Mouse (Mus musculus) lung, adult 18-20 months (tissue): ENCODE results near the gene Wdr20.

Experiments used
- DNase-seq, 2 experiments: peaks; one replicate each; pipeline ENCODE4 v3.0.0; 2022; ENCODE audit warnings: mixed read lengths in 2 of 2

Gene Wdr20

DNA sequence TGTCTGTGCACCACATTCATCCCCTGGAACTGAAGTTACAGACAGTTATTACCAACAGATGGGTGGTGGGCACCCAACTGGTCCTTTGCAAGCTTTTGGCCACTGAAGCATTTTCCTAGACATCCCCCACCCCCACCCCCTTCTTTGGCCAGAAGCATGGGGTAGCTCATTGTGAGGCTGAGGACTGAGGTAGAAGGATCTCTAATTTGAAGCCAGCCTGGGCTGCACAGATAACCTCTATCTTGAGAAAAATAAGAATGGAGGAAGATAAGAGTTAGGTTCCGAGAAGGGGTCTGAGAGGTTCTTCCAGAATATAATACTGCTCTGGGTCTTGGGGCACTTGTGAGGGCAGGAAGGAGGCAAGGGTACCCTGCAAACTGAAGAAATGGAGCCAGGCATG, 44.5 kb downstream of the Wdr20 start:
- no peak for DNase-seq

DNA sequence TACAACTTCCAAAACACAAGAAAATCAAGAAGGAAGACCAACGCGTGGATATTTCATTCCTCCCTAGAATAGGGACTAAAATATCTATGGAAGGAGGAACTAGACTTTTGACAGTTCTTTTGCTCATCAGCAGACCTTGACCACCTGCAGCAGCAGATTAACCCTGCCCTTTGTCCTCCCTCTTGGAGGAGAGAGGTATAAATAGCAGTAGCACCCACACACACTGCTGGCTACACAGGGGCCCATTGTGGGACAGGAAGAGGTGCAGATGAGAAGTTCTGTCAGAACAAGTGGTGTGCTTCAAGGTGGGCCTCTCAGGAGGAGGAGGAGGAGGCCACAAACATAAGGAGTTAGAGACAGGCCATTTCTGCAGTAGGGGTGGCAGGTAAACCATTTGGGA, 46.5 kb downstream of the Wdr20 start:
- no peak for DNase-seq

DNA sequence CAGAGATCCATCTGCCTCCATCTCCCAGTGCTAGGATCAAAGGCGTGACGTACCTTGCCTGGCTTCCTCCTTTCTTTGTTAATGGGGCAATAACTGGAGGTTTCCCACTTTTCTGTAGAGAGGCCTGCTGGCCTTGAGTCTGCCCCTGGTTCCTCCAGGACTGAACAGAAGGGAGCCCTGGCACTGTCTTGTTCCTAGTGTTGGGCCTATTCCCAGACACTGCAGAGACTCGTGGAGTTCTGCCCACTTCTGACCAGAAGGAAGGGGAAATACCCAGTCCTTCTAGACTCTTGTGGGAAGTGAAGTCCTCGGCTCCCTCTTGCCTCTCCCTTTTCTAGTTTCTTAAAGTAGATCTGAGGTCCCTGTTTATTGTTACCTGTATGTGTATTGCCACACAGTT, 48.5 kb downstream of the Wdr20 start:
- no peak for DNase-seq

DNA sequence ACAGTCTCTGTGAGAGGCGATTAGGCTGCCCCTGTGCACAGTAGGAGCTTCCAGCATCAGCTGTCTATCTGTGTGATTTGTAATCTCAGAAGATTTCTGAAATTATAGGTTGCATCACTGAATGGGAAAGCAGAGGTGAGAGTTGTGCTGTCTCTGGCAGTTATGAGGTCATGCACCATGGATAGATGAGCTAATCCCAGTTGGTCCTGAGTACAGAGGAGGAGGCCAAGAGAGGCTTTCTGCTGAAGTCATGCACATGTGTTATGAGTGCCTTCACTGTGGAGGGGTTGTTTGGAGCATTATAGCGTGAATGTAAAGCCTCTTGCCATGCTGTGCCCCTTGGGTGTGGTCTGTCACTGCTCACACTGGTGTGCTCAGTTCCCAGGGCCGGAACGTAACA, 52.8 kb downstream of the Wdr20 start:
- DNase-seq: no peak

DNA sequence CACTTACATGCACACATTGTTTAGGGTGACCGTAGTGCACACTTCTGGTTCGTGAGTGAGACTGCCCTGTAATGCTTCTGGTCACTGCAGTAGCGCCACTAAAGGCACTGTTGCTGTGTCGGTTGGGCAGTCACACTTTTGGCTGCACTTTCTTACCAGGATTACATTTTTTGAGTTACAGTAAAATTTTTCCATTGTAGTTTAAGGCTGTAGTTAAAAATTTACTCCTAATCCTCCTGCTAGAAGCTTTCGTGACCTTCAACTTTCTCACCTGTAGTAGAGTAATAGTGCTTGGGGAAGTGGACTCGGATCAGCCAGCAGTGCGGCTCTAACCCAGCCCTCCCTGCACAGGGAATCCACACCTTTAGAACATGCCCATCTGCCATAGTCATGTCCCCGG, 53.3 kb downstream of the Wdr20 start:
- DNase-seq: no peak

DNA sequence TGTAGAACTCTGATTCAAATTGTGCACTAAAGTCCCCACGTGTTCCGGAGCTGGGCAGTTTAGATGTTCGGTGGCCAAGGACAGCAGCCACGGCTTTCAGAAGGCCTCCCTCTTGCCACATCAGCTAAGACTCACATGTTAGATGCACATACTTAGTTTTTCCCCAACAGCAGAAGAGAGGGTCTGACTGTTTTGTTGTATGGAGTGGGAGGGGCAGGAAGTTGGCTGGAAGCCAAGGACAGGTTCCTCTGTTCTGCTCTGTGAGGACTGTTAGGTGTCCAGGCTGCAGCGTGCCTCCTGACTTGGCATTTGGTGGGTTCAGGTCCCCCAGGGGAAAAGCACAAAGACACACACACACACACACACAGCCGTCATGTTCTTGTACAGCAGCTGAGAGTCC, 57.3 kb downstream of the Wdr20 start:
- DNase-seq: no peak

DNA sequence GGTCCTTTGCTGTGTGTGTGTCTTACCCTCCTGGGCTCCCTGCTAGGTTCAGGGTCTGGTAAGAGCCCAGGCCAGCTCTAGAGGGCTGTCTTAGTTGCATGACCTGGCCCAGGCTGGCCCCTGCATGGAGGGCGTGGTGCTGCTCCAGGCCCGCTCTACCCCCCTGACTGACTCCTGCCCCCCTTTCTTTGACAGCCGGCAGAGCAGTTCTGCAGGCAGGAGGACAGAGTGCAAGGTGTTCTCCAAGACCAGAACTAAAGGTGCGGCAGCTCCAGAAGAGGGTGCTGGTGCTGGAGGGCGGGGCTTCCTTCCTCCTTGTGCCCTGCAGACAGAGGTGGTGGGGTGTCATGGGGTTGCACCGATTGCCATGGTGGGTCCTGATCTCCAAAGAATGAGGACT, 59.0 kb downstream of the Wdr20 start:
- DNase-seq: peak in 1 of 2 experiments; percentile 46

DNA sequence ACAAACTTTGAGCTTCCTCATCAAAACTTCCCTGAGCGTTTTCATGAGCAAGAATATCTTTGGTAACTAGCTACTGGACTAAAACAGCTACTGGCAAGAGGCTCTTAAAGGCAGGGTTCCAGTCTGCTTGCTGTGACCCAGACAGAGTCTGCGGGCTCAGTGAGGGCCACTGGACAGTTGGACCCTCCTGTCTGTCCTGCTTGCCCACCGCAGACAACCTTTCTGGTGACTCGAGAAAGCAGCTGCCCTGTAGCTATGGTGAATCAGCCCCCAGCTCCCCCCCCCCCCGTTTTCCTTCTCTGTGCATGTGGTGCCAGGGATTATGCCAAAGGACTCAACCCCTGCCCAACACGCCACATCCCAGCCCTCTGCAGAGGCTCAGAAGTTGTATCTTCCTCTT, 59.5 kb downstream of the Wdr20 start:
- no peak for DNase-seq

DNA sequence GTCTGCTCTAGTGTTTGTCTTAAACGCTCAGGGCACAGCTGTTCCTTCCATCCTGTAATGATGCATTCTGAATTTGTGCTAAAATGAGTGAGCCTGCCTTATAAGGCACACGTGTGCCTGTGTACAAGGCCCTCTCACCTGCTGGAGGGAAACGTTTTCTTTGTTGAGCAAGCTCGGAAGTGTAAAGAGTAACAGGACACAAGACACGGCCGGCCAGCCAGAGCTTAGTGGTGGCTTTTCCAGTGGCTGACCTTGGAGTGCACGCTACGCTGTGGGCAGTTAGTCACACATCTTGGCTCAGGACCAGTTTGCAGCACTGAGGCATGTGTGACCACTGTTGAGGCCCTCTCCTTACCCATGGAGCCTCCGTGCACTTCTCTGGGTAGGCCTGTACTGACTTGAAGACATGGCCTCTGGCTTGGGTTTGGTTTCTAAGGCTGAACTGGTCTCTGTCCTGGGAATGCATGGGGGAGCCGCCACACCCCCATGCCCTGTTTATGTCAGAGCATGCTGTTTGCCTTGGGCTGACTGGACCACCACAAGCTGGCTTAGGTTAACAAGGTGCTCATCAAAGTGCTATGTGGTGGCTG, 60.2 kb downstream of the Wdr20 start:
- peak; percentile 47 to 74 for DNase-seq

DNA sequence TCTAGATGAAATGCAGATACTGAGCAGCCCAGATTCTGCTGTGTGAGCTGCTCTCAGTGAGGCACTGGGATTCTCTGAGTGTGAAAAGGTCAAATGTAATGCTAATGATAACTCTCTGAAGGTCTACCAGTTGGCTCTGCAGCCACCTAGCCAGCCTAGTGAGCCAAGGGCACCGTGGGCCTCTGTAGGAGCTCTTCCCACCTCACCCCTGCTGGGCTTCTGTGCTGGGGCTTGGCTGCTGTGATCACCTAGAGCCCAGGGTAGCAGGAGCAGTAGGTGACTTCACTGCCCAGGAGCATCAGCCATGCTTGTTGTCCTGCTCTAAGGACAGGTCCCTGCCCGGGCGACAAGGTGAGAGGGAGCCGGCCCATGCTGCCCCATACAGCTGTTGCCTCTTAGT, 61.5 kb downstream of the Wdr20 start:
- no peak for DNase-seq

DNA sequence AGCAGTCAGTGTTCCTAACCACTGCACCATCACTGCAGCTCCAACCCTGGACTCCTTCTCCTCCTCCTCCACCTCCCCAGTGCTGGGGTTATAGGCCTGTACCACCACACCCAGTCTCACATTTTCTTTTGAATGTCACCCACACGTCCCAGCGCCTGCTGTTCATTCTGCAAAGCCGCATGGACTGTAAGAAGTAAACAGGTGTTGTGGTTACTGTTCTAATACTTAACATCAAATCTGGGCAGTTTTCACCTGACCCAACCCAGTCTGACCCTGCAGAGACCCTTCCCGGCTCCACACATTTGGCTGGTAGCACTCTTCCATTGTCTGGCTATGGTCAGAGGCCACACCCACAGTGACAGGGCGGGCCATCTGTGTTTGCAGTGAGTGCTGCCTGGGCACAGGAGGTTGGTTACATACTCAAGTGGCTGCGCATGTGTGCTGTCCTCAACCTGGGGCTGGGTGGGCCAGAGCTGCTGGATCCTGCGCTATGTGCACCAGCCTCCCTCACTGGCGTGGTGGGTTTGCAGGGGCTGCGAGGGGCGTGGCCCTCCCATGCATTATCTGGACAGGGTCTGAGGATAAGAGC, 64.2 kb downstream of the Wdr20 start:
- peak in 1 of 2 experiments; percentile 38 for DNase-seq

DNA sequence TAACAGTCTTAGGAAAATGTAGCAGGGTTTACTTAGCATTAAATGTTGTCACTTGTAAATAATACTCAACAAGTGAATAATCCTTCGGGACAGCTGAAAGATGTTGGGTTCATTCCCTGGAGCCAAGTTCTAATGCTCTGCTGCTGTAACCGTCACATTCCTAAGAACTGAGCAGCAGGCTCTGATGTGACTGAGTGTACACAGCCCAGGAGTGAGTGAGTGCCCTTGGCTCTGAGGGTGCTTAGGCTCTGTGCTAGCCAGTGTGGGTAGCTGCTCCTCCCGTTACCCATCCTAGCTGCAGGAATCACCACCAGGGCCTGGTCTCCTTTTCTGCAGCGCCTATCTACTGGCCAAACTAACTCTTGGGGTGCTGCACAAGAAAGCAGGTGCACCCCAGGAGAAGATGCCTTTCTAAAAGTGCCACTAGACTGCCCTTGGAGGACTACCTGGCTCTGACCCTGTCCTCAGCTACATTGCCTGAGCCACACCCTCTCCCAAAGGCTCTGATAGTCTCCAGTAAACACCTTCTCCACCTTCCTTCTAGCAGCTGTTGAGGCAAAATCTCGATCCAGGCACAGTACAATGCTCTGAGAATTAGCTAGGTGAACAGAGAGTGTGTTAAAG, 65.0 kb downstream of the Wdr20 start:
- DNase-seq: no peak

DNA sequence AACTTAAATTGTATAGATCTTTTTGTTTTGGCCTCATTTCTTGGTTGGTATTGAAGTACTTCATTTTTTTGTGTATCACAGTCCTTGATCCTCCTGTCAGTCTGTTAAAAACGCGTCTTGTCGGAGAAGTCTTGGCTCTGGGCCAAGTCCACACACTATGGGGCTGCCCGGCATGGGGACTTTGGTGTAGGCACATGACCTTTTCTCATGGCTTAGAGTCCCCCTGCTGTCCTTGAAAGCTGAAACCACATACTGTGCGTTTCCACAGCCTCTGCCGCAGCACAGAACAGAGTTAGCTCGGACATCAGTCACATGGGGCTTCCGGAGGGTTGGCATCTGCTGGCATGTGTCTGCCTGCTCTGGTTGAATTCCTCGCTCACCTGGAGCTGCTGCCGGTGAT, 66.5 kb downstream of the Wdr20 start:
- DNase-seq: no peak

DNA sequence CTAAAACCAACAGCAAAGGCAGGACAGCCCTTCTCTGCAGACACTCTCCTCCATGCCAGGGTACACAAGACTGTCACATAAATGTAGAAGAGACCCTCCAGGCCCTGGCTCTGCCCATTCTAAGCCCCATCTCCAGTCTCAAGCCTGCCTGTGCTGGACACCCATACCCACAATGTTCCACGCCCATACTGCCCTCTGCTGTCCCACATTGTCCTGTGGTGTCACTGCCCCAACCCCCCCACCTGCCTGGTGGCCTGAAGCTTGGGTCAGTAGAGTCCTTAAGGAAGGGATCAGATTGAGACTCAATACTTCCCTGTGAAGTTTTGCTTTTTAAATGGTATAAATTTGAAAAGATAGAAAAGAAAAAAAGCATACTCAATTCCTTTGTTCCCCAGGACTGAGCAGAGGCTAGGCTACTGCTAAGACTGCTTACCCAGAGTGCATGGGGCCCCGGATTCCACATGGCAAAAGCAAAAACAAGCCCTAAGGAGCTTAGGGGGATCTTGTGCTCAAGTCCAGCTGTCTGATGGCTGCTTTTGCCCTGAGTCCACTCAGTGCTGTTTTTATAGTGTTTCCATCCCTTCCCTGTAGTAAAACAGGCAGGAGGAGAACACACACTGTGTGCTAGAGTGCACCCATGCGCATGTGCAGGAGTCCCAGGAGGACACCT, 68.7 kb downstream of the Wdr20 start:
- peak in 1 of 2 experiments; percentile 33 for DNase-seq

DNA sequence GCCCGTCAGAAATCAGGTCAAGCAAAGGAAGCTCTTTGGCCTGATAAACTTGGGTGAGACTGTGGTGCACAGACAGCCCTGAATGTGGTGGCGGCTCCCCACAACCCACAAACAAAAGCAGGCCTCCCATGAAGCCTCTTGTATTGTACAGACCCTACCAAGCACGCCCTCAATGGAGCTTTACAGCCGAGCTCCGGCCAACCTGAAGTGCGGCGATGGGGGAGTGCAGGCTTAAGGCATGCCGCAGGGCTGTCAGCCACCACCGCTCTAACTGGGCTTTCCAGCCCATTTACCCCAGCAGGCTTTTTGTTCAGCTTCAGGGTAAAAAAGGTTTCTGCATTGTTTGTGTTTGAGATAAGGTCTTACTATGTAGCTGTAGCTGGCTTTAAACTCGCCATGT, 70.7 kb downstream of the Wdr20 start:
- DNase-seq: no peak

DNA sequence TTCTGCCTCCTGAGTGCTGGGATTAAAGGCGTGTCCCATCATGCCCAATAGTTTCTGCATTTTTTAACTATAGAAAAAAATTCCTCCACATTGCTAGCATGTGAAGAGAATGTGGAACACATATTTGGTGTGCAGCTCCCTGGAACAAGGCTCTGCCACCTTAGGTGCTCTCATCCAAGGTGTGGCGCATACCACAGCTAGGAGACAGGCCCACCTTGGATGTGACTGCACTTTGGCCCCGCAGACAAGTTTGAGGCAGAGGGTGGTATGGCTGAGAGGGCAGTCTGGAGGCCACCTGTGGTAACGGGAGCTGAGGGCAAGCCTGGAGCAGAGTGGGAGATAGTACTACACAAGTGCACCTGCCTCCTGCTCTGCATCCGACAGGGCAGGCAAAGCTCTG, 71.1 kb downstream of the Wdr20 start:
- no peak for DNase-seq

DNA sequence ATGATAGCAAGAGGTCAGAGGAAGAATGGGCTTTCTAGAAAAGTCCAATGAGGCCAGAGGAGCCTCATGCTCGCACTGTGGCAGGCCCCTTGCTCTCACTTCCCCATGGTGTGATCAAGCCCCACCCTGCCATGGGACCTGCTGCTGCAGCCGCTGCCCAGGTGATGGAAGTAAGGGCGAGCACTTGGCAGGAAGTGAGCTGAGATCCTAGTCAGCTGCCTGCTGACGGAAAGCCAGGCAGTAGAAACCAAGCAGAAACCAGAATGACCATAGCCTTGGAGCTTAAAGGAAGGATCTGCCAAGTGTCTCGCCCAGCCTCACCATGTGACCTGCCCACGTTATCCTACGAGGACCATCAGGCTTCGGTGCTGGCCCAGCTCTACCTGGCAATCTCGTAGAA, 75.4 kb downstream of the Wdr20 start:
- no peak for DNase-seq

DNA sequence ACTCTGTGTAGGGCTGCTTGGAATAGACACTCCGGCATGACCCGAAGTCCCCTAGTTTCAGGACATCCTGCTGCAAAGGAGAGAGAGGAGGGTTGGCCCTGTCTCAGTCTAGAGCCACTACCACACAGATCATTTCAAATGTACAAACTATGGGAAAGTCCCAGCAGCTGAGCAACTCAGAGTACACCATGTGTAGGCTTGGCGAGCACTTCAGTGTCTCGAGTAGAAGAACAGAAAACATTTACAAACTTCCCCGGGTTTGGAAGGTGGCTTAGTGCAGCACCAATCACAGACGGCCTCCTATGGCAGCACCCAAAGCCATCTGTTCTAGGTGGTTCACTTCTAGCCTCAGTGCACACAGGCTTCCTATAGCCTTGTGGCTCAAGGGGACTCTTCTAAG, 75.9 kb downstream of the Wdr20 start:
- no peak for DNase-seq

DNA sequence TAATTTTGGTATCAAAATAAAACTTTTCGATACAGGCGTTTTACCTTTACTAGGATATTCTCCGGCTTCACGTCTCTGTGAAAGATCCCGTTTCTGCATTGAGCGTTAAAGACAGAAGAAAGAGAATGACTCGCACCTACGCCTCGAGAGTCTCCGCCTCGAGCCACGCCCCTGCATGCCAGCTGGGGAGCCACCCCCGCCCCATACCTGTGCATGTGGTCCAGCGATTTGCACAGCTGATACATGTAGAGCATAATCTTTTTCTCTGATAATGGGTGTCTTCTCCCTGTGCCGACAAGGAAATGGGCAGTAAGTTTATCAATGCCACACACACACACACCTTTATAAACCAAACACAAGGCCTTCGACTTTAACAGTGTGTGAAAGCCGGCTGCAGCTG, 77.2 kb downstream of the Wdr20 start:
- no peak for DNase-seq

DNA sequence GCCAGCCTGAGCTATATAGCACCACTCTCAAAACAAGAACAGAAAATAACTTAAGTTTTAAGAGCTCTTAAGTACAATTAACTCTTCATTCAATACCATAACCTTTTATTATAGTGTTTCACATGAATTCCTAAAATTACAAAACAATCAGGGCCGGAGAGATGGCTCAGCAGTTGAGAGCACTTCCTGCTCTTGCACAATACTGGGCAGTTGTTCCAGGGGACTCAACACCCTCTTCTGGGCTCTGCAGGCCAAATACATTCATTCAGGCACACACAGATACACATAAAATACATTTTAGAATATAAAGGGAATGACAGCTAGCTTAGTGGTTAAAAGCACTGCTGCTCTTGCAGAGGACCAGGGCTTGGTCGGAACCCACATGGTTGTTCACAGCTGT, 79.1 kb downstream of the Wdr20 start:
- DNase-seq: peak in 1 of 2 experiments; percentile 39

DNA sequence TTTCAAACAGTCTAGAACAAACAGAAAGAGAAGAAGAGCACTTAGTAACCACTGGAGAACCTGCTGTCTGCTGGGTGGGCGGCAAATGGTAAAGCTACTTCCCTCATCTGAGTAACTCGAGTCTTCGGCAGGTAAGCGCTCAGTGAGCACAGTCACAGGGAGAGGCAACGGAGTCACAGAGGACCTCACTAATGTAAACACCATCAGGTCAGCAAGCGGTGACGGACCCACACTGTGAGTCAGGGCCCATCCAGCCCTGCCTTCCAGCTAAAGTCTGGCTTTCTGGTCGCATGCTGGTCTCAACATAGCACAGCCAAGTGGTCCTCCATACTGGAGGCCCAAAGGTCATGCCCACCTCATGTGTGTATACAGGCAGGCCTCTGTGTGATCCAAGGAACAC, 81.6 kb downstream of the Wdr20 start:
- no peak for DNase-seq

DNA sequence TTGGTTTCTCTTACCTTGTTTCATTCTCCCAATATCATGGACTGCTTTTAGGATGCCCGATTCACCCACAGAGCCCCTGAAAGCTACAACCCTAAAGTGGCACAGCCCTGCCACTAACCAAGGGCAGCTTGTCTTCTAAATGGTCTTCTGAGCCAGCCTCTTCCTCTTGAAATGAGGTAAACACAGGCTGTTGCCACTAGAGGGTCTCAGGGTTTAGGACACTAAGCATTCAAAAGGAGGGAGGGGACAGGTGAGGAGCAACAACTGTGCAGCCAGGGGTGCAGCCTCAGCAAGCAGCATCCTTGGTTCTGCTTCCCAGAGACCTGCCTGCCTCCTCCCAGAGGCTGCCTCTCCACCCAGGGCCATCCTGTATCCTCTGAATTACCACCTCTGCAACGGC, 84.0 kb downstream of the Wdr20 start:
- no peak for DNase-seq

DNA sequence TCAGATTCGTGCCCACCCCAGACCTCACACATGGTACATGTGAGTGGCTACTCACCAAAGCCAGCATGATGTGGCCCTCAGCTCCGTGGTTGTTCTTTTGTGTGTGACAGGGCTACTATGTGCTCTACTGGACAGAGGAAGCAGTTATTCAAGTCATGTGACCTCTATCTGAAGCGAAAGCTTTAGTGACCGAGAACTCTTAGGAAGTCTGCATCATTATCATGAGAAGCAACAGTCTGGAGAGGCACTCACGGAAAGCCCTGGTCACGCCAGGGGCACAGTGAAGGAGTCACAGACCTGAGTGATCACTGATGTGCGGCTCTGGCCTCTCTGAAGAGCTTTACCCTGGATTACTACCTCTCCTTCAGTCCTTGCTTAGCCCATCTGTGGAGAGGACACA, 84.6 kb downstream of the Wdr20 start:
- no peak for DNase-seq

DNA sequence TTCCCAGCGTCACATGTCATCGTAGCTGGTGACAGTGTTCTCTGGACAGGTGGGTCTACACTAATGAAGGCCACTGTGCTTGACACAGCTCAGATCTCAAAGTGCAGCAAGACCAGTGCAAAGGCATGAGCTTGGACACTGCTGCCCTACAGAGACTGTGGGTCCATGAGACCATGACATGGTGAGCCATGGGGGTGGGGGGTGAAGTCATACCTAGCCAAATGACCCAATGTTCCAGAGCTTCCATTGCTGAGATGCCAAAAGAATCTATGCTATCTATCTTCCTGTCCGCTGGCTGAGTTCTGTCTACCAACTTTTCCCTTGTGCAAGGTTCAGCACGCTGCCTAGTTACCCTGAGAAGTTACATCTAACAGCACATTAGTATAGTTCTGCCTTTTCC, 91.2 kb downstream of the Wdr20 start:
- DNase-seq: no peak
